Mouse (Mus musculus) bone marrow macrophage, adult 2 months (primary cell): Measurements from ENCODE around the gene Speg.

ENCODE experiments used
- CTCF ChIP-seq: IDR thresholded peaks from 2 replicates; pipeline ENCODE4 v1.5.1; 2012; ENCODE audit warnings: low read depth, mild to moderate bottlenecking, low read length, moderate library complexity
- POLR2A ChIP-seq: IDR thresholded peaks from 2 replicates; pipeline ENCODE4 v1.6.1; 2012; ENCODE audit warnings: mild to moderate bottlenecking, low read depth, low read length, borderline replicate concordance

- TF ChIP-seq POLR2A: no peak
- TF ChIP-seq CTCF: no peak
Observed at GRCm38 (mm10) chr1:75476441-75476840, 101.3 kb downstream of the Speg start.
